Mouse (Mus musculus) limb, embryonic 12.5 days (tissue): ENCODE data around the gene Rap1gap2. TPM values are rescaled to one million over a fixed set of nuclear protein-coding genes. Genes with fewer than 3 reads are reported as not detected.

Experiments
- ATAC-seq: fragments of 200-750 bp; cut with Nextera tagmentation; 2 replicates; pipeline ENCODE4 v1.8.0; 2017; ENCODE audit warnings: low read depth, moderate TSS enrichment; ENCODE audit not compliant: insufficient number of reproducible peaks, insufficient read depth, low FRiP score, low TSS enrichment
- H3K27ac ChIP-seq: fragments of 300-500 bp; sonication (generic); 2 replicates; pipeline ENCODE4 v1.5.1; 2016; ENCODE audit warnings: mild to moderate bottlenecking, moderate library complexity
- H3K27me3 ChIP-seq: fragments of 300-500 bp; sonication (generic); 2 replicates; pipeline ENCODE4 v1.6.1; 2016; ENCODE audit warnings: mild to moderate bottlenecking, moderate library complexity
- H3K36me3 ChIP-seq: fragments of 300-500 bp; sonication (generic); 2 replicates; pipeline ENCODE4 v1.6.1; 2016; ENCODE audit warnings: mild to moderate bottlenecking, moderate library complexity
- H3K4me1 ChIP-seq: fragments of 300-500 bp; sonication (generic); replicated peaks from 2 replicates; pipeline ENCODE4 v1.6.1; 2016
- H3K4me2 ChIP-seq: fragments of 300-500 bp; sonication (generic); 2 replicates; pipeline ENCODE4 v1.6.1; 2016; ENCODE audit warnings: mild to moderate bottlenecking, moderate library complexity
- H3K4me3 ChIP-seq: fragments of 300-500 bp; sonication (generic); replicated peaks from 2 replicates; pipeline ENCODE4 v1.5.1; 2016; ENCODE audit warnings: mild to moderate bottlenecking
- H3K9ac ChIP-seq: fragments of 300-500 bp; sonication (generic); replicated peaks from 2 replicates; pipeline ENCODE4 v1.6.1; 2016; ENCODE audit warnings: mild to moderate bottlenecking, moderate library complexity
- H3K9me3 ChIP-seq: fragments of 300-500 bp; sonication (generic); 2 replicates; pipeline ENCODE4 v1.6.1; 2016; ENCODE audit warnings: mild to moderate bottlenecking, moderate library complexity
- WGBS: fragments of 180-500 bp; shearing (Covaris S2); methylation state at CpG from one replicate; pipeline ENCODE4 v1.1.7; 2016; 5-methylcytosine and 5-hydroxymethylcytosine counted together
- polyA plus RNA-seq: library from polyadenylated mRNA; unstranded; fragments of >200 nt; fragmentation: Nextera tagmentation; extraction: Ambion mirVana; gene quantifications from 2 replicates; pipeline ENCODE4 v1.2.1, GENCODE M21; 2016

The Rap1gap2 gene
- polyA plus RNA-seq, 1 experiment from 2014 or later = 1.1 TPM

DNA sequence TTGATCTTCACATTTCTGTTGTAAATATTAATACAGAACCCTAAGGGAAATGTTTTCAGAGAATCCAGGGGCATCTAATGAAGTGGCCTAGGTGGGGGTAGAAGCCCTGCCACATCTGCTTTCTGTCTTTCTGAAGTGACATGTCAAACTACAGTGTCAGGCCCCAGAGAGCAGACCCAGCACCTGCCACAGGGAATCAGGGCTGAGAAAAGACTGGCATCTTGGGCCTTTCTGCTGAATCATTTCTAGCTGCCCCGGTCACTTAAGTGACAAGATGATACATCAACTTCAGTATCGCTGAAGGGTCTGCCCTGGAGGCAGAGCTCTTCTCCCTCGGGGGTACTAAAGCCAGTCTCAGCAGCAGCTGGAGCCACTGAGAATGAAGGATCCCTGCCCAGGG lies 111.7 kb downstream of the Rap1gap2 start:
- Histone ChIP-seq H3K27me3 (no peaks in the 10 kb centered on the region), H3K27ac (no peak overlapping the region), H3K36me3 (no peaks in the 10 kb centered on the region), H3K9me3 (no peaks in the 10 kb centered on the region), H3K4me3 (no peak overlapping the region), H3K9ac (no peak overlapping the region), H3K4me2 (no peak overlapping the region), H3K4me1 (peaks cover 7% of the 10 kb centered on the region; the same call in 1 of the 2 replicates)
- no peak for ATAC-seq
- WGBS = 43% methylated on average over 3 of the region's 3 CpGs

DNA sequence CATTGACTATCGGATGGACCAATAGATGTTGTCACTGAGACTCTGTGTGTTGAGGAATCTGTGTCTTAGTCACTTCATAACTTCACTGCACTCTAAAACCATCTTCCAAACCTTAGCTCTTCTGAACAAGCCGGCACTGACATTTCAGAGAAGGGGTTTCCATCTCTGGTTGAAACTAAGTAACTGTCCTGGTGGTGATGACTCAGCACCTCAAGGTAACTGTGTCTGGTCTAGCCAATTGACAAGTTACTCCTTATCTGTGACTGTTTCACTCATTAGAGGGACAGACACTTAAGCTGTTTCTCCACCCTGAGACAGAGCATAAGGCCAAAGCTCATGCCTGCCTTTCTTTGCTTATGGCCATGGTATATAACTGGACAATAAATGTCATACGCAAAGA lies 114.1 kb downstream of the Rap1gap2 start:
- WGBS = 95% methylated on average over 3 of the region's 3 CpGs
- Histone ChIP-seq H3K4me2 (no peak overlapping the region), H3K36me3 (no peaks in the 10 kb centered on the region), H3K4me3 (no peak overlapping the region), H3K9ac (no peak overlapping the region), H3K4me1 (peaks cover 11% of the 10 kb centered on the region; the same call in 1 of the 2 replicates), H3K9me3 (no peaks in the 10 kb centered on the region), H3K27me3 (no peaks in the 10 kb centered on the region), H3K27ac (no peak overlapping the region)
- ATAC-seq = no peak

DNA sequence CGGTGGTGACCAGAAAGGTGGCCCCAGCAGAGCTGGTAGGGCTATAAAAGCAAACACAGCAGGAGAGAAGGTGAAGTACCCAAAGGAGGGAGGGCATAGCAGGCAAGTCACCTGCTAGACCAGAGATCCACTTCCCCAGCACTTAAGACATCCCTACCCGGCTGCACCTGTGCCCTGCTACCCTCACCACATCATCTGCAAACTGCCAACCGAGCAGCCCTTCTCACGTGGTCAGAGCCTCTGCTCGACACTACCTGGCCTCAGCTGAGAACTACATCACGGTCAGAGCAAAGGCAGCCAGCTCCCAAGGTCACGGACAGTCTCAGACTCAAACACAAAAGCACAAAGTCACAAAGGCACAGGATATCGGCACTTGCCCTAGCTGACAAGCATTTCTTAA lies 116.8 kb downstream of the Rap1gap2 start:
- no peak for ATAC-seq
- Histone ChIP-seq H3K27me3 (no peaks in the 10 kb centered on the region), H3K9me3 (no peaks in the 10 kb centered on the region), H3K4me2 (no peak overlapping the region), H3K9ac (no peak overlapping the region), H3K4me1 (peaks cover 4% of the 10 kb centered on the region; the same call in 1 of the 2 replicates), H3K27ac (no peak overlapping the region), H3K36me3 (no peaks in the 10 kb centered on the region), H3K4me3 (no peak overlapping the region)
- WGBS = 70% methylated on average over 8 of the region's 8 CpGs

DNA sequence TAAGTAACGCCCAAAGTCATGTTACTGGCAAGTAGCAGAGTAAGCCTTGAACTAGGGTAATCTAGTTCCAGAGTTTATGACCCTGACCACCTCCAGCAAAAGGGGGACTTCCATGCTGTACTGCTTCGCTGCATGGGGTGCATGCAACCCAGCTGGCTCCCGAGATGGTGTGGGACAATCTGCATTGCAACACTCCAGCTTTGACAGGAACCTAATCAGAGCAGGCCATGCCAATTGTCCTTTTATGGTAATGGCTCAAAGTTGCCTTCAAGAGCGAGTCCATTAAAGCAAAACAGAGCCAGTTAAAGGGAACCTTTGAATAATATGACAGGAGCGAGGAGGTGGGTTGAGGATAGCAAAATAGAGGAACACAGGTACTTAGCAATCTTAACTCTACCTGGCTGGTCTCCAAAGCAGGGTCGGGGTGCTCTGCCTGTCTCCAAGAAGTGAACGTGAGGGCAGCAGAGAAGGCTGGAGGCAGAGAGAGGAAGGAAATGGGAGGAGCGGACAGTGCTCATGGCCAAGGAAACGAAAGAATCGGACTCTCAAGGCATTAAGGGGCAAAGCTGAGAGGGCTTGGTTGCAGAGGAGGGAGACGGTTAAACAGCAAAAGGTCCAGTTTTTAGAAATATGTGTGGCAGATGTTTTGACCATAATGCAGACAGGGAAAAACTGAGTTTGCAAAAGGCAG lies 117.4 kb downstream of the Rap1gap2 start:
- no peak overlapping the region for H3K4me2 ChIP-seq
- no peak overlapping the region for H3K4me3 ChIP-seq
- 77% methylated on average over 11 of the region's 11 CpGs for WGBS
- peaks cover 4% of the 10 kb centered on the region; the same call in 1 of the 2 replicates for H3K4me1 ChIP-seq
- no peaks in the 10 kb centered on the region for H3K36me3 ChIP-seq
- ATAC-seq = no peak
- H3K9me3 ChIP-seq = no peaks in the 10 kb centered on the region
- no peak overlapping the region for H3K9ac ChIP-seq
- no peak overlapping the region for H3K27ac ChIP-seq
- no peaks in the 10 kb centered on the region for H3K27me3 ChIP-seq

DNA sequence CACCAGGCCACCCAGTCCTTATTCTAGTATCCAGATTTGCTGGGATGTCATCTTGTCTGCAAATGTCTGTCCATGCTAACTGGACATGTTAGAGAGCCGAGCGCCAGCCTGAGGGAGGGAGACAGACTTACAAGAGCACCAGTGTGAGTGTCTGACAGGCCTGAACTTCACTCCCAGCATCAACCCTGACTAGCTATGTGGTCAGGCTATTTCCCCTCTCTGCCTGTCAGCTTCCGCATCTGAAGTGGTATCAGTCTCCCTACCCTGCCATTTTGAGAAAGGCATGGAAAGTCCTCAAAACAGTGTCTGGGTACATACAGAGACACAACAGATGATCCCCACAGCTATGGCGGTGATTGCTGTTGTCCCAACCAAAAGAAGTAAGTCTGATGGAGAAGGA lies 119.6 kb downstream of the Rap1gap2 start:
- WGBS = 92% methylated on average over 4 of the region's 4 CpGs

DNA sequence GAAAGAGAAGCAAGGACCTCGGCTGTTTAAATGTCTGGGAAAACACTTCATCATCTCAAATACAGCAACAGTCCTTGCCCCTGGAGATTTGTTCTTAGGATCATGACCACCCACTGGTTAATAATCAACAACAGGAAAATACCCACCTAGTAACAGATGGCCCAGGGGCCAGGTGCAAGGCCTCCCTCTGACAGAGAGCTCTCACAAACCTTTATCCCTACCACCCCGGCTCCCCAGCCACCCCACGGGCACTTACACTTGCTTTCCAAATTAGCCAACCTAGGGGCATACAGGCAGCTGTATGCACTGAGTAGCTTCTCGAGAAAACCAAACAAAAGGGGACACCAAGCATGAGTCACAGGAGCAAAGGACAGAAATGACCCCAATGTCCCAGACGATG lies 121.5 kb downstream of the Rap1gap2 start:
- H3K36me3 ChIP-seq = no peaks in the 10 kb centered on the region
- no peak overlapping the region for H3K4me3 ChIP-seq
- peaks cover 3% of the 10 kb centered on the region; the same call in 1 of the 2 replicates for H3K27me3 ChIP-seq
- no peaks in the 10 kb centered on the region for H3K9me3 ChIP-seq
- peaks cover 4% of the 10 kb centered on the region; the same call in 1 of the 2 replicates for H3K4me1 ChIP-seq
- 51% methylated on average over 5 of the region's 5 CpGs for WGBS
- ATAC-seq = no peak
- H3K9ac ChIP-seq = no peak overlapping the region
- no peak overlapping the region for H3K27ac ChIP-seq
- no peak overlapping the region for H3K4me2 ChIP-seq

More for the DNA sequence above, 119.6 kb downstream of the Rap1gap2 start:
- ATAC-seq = no peak
- no peaks in the 10 kb centered on the region for H3K9me3 ChIP-seq
- H3K4me2 ChIP-seq = no peak overlapping the region
- no peaks in the 10 kb centered on the region for H3K27me3 ChIP-seq
- H3K27ac ChIP-seq = no peak overlapping the region
- no peaks in the 10 kb centered on the region for H3K36me3 ChIP-seq
- no peak overlapping the region for H3K4me3 ChIP-seq
- H3K4me1 ChIP-seq = peaks cover 4% of the 10 kb centered on the region; the same call in 1 of the 2 replicates
- no peak overlapping the region for H3K9ac ChIP-seq

DNA sequence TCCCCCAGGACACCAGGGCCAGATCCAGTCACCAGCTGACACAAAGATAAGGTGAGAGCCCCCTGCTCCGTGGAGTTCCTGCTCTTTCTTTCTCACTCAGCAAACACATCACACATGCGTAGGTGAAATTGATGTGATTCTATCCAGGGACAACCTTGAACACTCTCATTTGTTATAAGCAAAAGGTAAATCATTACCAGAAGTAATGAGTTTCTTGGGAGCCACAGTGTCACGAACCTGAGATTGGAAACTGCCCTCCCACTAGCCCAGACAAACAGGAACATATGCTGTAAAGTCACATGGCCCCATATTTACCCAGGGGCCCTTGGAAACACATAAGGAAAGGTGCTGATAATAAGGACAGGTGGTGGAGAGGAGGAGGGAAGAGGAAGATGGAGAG lies 122.8 kb downstream of the Rap1gap2 start:
- Histone ChIP-seq H3K27ac (no peak overlapping the region), H3K4me3 (no peak overlapping the region), H3K4me2 (no peak overlapping the region), H3K27me3 (peaks cover 3% of the 10 kb centered on the region; the same call in 1 of the 2 replicates), H3K9me3 (no peaks in the 10 kb centered on the region), H3K4me1 (no peaks in the 10 kb centered on the region; the same call in 1 of the 2 replicates), H3K9ac (no peak overlapping the region), H3K36me3 (no peaks in the 10 kb centered on the region)
- ATAC-seq = no peak
- WGBS = 56% methylated on average over 3 of the region's 3 CpGs

DNA sequence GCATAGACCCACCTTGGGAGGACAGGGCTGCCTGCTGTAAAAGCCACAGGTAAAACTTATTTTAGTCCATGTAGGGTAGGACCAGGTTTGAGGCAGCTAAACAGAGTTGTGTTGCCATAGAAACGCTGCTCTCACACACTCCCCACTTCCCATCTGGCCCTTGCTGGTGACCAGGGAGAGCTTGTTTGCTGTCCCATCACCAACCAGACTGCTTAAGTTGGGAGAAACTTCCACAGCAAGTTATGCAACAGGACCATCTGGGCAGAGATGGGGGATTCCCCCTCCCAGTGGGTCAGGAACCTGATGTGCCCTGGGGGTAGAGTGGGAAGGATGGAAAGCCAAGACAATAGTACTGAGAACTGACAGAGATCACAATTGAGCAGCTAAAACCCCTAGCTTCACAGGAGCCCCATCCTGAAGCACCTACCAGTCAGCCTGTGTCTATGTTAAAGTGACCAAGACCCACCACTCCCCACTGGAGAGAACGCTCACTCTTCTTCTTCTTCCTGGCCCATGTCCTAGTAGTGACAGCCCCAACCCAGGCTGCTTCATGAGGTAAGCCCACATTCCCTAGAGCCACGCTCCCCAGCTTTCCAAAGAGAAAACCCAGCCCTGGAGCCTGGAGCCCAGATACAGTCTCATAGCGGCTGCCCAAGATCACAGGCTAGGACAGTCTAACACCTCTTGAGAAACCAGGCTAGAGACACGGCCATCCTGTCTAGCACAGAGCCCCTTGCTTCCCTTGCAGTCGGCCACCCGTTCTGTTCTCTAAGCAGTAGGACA lies 125.1 kb downstream of the Rap1gap2 start:
- H3K27me3 ChIP-seq = peaks cover 3% of the 10 kb centered on the region; the same call in 1 of the 2 replicates
- no peaks in the 10 kb centered on the region; the same call in 1 of the 2 replicates for H3K4me1 ChIP-seq
- WGBS = 86% methylated on average over 7 of the region's 7 CpGs
- no peak overlapping the region for H3K4me3 ChIP-seq
- H3K4me2 ChIP-seq = no peak overlapping the region
- no peak overlapping the region for H3K9ac ChIP-seq
- H3K36me3 ChIP-seq = no peaks in the 10 kb centered on the region
- H3K27ac ChIP-seq = no peak overlapping the region
- ATAC-seq = no peak
- no peaks in the 10 kb centered on the region for H3K9me3 ChIP-seq

DNA sequence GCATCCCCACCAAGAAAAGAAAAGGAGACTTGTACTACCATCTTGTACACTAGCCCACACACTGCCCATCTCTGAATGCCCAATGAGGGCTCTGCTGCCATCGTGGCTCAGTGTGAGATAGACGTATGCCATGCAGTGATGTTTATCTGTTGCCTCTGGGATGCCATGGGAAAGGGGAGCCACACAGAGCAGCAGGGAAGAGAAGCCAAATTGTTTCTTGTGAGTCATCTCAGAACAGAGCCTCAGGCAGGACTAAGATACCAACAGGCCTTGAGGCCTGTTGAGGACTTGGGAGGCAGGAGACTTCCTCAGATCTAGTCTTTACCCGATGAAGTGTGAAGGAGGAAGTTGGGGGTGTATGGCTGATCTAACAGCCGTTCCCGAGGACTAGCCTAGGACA lies 126.8 kb downstream of the Rap1gap2 start:
- H3K4me1 ChIP-seq = no peaks in the 10 kb centered on the region
- no peaks in the 10 kb centered on the region for H3K9me3 ChIP-seq
- no peak for ATAC-seq
- no peak overlapping the region for H3K27ac ChIP-seq
- H3K36me3 ChIP-seq = no peaks in the 10 kb centered on the region
- peaks cover 3% of the 10 kb centered on the region; the same call in 1 of the 2 replicates for H3K27me3 ChIP-seq
- WGBS = 84% methylated on average over 5 of the region's 5 CpGs
- H3K4me2 ChIP-seq = no peak overlapping the region
- H3K9ac ChIP-seq = no peak overlapping the region
- H3K4me3 ChIP-seq = no peak overlapping the region

DNA sequence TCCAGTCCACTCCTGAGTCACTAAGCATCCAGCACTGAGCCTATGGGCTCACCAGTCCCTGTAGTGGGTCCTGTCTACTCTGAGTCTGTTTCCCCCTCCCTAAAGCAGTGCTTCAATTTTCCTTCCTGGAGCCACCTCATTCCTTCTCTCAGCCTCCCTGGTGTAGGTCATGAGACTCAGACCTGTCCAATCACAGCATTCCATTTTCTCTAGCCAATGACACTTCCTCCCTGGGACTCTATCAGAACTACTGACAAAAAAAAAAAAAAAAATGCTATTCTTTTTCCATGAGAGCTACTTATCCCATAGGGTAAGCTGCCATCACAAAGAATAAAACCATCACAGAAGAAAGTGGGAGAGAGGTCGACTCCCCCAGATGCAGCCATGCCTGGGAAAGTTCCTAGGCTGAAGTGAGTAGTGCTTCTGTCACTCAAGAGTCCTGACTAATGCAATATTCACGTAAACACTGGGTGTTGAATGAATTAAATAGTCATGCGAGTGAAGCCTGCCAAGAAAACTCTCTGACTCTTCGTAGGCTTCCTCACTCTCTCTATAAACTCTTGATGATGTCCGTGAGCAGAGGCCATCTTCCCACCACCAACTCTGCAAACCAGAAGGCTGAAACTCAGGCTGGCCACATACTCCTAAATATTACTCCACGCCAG lies 127.4 kb downstream of the Rap1gap2 start:
- no peak overlapping the region for H3K4me3 ChIP-seq
- H3K4me1 ChIP-seq = no peaks in the 10 kb centered on the region
- H3K9me3 ChIP-seq = no peaks in the 10 kb centered on the region
- H3K27me3 ChIP-seq = peaks cover 3% of the 10 kb centered on the region; the same call in 1 of the 2 replicates
- ATAC-seq = no peak
- no peak overlapping the region for H3K27ac ChIP-seq
- no peak overlapping the region for H3K9ac ChIP-seq
- no peak overlapping the region for H3K4me2 ChIP-seq
- WGBS = 86% methylated on average over 6 of the region's 6 CpGs
- no peaks in the 10 kb centered on the region for H3K36me3 ChIP-seq

DNA sequence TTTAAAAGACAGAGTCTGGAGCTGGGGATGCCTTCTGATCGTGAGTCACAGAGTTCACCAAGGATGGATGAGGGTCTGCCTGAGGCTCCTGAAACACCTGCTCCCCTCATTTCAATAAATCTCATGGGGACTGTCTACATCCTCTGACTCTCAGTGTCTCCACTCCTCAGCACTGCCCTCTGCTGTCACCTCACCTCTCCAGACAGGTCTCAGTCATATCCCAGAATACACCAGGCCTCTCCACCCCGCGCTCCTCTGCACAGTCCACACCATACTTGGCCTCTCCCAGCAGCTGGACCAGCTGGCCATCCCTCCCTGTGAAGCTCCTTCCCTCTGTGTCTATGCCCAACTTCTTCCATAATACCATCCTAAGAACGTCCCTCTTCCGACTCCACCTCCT lies 128.9 kb downstream of the Rap1gap2 start:
- Histone ChIP-seq H3K4me2 (no peak overlapping the region), H3K9me3 (no peaks in the 10 kb centered on the region), H3K27me3 (peaks cover 3% of the 10 kb centered on the region; the same call in 1 of the 2 replicates), H3K36me3 (no peaks in the 10 kb centered on the region), H3K9ac (no peak overlapping the region), H3K4me1 (no peaks in the 10 kb centered on the region), H3K27ac (no peak overlapping the region), H3K4me3 (no peak overlapping the region)
- WGBS = 74% methylated on average over 5 of the region's 5 CpGs
- ATAC-seq = no peak
